Mouse (Mus musculus) adipocyte (in vitro differentiated cells): ENCODE measurements around the gene Mpc2.

Experiments
- DNase-seq: peaks from one replicate; pipeline ENCODE4 v3.0.0-alpha.2; 2016; ENCODE audit warnings: low spot score

Mpc2 gene

GRCm38 (mm10) chr1:165460360-165460800, at the start of gene Mpc2, which contains the start of gene Dcaf6:
Gene Mpc2, plus strand, starts transcription at chr1:165460637.
Gene Dcaf6, minus strand, starts transcription at chr1:165460475.
- peak; percentile 99 for DNase-seq

DNA sequence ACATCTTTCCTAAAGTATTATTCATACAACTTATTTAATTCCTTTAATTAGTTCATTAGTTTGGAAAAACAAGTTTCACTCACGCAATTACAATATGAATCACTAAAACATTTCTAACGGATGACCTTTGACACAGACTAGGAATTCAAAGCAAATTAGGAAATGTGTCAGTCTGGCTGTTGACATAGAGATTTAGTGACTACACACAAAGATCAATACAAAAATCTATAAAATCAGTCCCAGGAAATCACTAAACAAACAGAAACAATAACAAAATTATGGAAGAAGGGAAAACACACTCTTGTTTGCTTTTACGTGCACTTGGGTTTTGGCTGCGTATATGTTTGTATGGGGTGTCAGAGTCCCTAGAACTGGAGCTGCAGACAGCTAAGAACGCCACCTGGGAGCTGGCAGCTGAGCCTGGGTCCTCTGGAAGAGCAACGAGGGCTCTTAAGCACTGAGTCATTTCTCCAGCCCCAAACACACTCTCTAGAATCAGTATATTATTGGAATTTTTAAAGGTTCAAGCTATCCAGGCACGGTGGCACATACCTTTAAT, 39.0 kb upstream of the Mpc2 start:
- DNase-seq = no peak

DNA sequence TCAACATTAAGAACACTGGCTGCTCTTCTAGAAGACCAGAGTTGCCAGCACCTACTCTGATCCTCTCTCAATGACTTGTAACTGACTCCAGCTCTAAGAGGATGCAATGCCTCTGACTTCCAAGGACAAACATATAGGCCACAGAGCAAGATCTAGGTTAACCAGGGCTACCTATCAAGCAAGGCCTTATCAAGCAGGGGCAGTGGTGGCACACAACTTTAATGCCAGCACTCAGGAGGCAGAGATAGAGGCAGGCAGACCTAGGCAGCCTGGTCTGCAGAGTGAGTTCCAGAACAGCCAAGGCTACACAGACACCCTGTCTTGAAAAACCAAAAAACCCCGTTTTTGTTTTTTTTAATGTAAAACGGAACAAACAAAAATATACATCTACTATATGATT, 34.2 kb upstream of the Mpc2 start:
- DNase-seq = no peak

DNA sequence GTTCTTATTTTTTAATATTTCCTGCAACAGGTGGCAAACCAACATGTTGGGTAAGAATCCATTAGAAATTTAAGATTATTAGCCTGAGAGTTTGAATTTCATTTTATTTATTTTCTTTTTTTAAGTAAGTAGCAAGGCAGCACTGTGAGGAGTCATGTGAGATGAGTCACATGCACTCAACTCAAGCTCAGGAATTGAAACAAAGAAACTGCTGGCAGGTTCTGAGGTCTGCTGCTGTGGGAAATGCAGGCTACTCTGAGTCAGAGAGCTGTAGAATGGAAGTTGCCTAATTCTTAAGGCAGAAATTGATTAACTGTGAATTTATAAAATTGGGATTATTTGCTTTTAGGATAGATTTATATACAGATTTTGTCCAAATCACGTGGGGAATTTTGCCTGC, 27.6 kb upstream of the Mpc2 start:
- peak; percentile 64 for DNase-seq

GRCm38 (mm10) chr1:165438289-165439021, 22.0 kb upstream of the Mpc2 start:
- DNase-seq = peak; percentile 42

DNA sequence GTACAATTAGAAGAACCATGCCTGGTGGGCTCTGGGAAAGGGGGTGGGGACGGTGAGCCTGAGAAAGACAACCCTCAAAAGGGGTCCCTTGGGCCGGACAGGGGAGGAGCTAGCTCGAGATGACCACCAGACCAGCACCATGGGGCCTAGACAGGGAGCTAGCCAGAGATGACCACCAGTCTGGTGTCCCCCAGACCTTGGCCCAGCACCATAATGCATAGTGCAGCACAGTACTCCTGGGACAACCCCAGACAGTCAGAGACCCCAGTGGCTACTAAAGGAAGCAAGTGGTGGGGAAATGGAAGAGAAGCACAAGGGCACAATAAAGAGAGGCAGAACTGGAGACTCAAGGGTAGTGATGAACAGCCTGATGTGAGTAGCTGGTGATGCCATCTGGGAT, 19.6 kb upstream of the Mpc2 start:
- no peak for DNase-seq

- DNase-seq = no peak
Measured at GRCm38 (mm10) chr1:165441201-165441600, 19.2 kb upstream of the Mpc2 start.

DNA sequence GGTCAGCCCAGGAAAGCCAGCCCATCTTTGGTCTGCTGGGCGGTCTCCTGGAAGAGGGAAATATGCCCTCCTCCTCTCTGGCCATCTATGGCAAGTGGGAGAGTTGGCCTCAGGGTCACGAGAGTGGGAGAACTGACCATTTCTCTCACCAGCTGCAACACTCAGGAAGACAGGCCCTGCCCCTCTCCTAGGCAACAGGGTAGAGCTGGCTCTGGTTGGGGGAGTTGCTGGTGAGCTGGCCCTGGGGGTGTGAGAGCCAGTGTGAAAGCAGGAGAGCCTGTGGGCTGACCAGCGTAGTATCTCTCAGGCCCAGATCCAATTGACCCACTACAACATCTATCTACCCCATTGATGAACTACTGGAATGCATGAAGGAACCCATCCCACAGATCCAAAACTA, 18.7 kb upstream of the Mpc2 start:
- DNase-seq = no peak

DNA sequence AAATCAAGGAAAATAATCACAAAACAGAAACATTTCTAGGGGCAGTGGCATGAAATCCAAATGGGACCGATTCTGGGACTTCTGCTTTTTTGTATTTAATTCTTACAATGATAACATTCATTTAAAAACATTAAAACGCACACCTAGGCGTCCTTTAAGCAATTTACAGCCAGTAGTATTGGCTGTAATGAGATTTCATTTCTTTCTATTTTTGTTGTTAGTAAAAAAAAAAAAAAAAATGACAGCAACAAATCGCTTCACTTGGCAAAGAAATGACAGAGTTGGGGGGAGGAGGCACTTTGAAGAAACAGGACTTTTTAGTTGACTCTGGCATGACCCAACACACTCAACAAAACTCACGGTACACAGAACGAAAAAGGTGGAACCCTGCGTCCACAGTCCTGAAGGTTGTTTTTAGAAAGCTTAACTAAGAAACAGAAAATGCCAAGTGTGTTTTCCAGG, 1.4 kb upstream of the Mpc2 start:
- no peak for DNase-seq

GRCm38 (mm10) chr1:165459503-165460181, 795 bp upstream of the Mpc2 start:
- peak; percentile 64 for DNase-seq

DNA sequence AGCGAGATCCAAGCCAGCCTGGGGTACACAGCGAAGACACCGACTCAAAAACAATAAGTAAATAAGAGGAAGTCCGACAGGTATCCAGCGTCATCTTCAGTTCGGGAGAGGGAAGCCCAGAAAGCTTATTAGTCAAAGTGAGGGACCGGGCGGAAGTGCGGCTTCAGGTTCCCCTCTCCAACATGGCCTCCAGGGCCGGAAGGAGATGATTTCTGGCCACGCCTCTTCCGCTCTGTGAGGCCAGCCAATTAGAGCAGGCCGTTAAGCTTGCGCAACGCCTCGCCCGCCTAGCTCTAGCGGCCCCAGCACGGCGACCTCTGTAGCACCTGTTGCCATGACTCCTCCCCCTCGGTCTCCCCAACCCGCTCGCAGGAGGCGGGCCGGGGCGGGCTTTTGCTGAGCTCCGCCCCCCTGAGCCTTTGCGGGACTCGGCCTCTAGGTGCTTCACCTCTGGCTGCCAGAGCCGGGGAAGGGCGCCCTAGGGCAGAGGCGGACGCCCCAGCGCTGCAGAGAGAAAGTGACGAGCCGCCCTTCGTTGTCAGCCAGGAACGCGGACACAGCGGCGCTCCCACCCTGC, 452 bp downstream of the Mpc2 start:
- peak; percentile 100 for DNase-seq

GRCm38 (mm10) chr1:165461681-165462080, 1.2 kb downstream of the Mpc2 start:
- DNase-seq = no peak

DNA sequence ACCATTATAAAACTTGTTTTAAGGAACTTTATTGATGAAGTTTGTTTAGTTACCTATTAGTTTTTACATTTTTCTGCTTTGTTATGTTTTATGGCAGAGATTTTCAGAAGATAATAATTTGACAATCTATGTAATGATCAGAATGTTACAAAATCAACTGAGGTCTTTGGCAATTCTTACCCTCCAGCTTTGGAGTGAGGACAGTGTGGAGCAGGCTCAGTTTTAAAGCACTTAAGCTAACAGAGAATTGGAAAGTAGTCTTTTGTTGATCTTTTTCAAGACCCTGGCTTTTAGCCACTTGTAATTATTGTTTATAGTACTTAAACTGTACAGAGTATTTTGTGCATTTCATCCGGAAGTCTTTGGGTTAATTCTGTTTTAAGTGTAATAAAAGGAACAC, 2.4 kb downstream of the Mpc2 start:
- DNase-seq = no peak

GRCm38 (mm10) chr1:165464574-165464973, 4.1 kb downstream of the Mpc2 start:
- no peak for DNase-seq

DNA sequence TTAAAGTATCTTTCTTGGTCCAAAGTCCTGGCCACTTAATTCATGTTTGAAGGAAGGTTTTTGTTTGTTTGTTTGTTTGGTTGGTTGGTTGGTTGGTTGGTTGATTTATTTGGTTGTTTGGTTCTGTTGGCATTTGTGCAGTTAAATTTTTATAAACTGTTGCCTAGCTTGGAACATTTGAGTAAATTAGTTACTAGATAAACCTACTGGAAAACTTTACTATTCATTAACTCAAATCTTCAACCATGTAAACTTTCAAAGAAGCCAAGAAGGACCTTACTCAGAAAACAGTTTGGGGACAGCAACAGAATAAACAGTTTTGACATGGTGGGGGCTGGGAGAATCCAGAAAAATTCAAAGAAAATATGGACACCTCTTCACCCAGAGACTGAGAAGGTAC, 8.5 kb downstream of the Mpc2 start:
- DNase-seq = no peak

DNA sequence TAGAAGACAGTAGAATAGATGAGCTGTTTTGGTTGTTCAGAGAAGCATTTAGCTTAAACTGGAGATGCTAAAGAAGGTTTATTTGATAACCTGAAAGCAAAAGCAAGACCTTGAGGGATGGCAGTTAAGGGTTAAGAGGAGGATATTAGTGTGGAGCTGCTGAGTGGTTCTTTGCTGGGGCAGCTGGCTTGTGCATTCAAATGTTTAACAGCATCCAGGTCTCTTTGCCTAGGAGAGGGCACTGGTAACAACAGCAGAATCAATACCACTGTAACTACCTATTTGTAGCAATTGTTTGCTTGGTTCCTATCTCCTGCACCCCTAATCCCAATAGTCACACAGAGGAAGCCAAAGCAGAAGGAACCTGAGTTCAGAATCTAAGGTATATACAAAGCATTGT, 9.3 kb downstream of the Mpc2 start:
- DNase-seq = no peak

DNA sequence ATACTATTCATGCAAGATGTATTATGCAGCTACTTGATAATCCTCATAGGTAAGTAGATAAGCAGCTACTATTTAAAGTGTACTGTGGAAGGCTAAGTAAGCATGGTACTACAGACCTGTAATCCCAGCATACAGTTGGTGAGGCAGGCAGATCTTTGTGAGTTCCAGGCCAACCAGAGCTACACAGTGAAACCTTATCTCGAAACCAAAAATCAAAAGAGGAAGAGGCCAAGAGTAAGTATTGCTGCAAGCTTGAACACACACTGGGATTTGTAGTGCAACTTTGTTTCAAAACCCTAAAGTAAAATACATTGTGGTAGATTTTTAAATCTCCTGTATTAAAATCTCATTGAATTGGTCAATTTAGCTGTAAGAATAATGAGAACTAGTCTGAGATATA, 11.1 kb downstream of the Mpc2 start:
- no peak for DNase-seq

DNA sequence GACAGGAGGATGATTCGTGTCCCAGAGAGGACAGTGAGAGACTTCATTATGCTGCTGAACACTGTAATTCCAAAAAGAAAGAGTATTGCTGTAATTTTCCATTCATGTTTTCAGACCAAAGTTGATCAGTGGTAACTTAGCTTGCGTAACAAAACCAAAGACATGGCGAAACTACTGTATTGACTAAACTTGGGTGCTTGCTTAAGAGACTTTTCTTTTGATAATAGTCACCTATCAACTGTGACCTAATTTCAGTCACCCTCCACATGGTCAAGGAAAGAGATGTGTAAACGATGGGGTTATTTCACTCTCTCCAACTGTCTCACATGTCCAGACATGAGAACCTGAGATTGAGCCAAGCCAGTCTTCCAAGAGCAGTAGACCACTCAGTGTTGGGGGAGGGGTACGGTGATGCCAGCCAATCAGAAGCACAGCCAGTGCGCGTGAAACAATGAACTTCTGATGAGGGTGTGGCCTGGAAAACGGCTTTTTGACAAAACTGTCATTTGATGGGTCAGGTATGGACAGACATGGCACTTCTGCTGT, 24.3 kb downstream of the Mpc2 start, which contains the start of gene Adcy10:
Adcy10 (plus strand) TSS at position 496 of the 546 bp plus-strand sequence.
- DNase-seq = peak; percentile 62

DNA sequence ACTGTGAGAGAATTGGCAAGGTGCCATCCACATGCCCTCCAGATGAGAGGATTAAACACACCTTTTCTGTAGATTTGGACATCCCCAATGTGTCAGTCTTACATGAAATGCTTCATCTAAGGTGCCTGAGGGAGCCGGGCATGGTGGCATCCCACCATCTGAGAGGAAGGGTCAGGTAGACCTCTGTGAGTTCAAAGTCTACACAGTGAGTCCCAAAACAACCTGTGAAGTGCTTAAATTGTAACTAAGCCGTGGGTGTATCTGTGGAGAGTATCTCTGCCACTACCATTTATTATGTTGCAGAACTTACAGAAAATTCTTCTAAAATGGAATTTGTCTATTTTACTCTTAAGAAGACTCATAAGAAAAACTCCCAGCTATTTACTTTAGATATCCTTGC, 25.7 kb downstream of the Mpc2 start:
- no peak for DNase-seq

GRCm38 (mm10) chr1:165489197-165489596, 28.8 kb downstream of the Mpc2 start:
- DNase-seq = no peak

DNA sequence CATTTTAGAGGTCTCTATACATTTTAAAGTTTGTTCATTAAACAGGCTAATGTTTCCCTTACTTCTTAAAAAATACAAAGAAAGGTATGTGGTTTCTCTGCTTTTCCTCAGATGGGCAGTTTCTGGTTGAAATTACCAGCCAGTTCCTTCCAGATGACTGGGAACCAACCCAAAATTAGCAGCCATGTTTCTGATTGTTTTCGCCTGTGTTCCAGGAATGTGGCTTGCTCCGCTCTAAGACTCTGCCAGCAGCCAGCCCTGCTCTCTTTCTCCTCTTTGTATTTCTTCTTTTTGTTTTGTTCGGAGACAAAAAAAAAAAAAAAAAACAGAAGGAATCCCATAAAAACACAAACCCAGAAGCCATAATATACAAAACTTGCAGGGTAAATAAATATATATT, 38.4 kb downstream of the Mpc2 start:
- peak; percentile 88 for DNase-seq

GRCm38 (mm10) chr1:165503307-165504024, 43.0 kb downstream of the Mpc2 start:
- DNase-seq = peak; percentile 75
